Mouse (Mus musculus): ENCODE data around the gene Upk3a.

- TF ChIP-seq CTCF (IDR thresholded peaks at IDR 0.05; ENCODE audit: borderline replicate concordance, control insufficient read depth, extremely low read depth, insufficient read depth, low read length, poor library complexity) (no peak), POLR2A (IDR thresholded peaks at IDR 0.05; ENCODE audit: control insufficient read depth, extremely low read depth, insufficient read depth, low read length, poor library complexity) (no peak)
Measured at GRCm38 (mm10) chr15:84982888-84983287, 34.1 kb upstream of the Upk3a start.

Data from thymus, adult 2 months (tissue).